Mouse (Mus musculus): ENCODE measurements around the gene Spns3. TPM values are rescaled to one million over a fixed set of nuclear protein-coding genes. Genes with fewer than 3 reads are reported as not detected.

Spns3 gene
- total RNA-seq, 2 experiments from 2014 or later = 0.22 TPM; not detected in 1

DNA sequence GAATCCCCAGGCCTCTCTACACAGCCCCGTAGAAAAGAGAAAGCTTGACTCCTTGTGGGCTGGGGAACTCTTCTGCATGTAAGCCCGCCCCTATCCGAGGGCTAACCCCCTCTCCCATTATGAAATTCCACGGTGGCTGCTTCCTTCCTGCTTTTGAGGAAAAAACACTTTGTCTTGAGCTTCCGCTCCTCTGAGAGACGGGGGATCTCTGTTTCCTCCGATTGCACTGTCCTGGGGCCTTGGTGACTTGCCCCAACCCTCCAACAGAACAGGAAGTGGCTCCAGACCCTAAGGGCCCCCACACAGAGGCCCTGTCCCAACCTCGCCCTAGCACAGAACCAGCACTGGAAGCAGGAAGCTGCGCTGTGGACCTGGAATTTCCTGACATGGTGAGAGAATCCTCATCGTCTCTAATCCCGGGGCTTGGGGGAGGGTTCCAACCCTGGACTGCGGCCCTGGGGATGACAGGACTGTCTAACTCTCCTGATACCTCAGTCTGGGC, 92.3 kb downstream of the Spns3 start:
- DNase-seq (ENCODE audit: low spot score in 2 of 2) = no peak

DNA sequence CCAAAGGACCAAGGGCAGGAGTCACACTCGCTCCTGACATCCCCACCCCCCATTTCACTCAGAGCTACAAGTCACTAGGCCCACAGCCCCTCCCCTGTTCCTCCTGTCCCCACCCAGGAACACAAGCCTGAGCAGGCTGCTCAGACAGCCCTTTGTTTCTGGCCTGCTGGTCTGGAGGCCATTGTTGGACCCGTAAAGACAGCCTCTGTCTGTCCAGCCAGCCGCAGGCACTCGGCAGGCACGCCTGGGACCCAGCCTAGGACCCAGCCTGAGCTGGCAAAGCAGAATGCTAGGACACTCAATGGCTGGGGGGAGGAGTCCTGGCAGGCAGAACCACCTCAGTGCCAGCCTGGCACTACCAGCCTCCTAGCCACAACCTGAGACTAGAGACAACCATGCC, 94.6 kb downstream of the Spns3 start:
- no peak for DNase-seq (ENCODE audit: low spot score in 2 of 2)

DNA sequence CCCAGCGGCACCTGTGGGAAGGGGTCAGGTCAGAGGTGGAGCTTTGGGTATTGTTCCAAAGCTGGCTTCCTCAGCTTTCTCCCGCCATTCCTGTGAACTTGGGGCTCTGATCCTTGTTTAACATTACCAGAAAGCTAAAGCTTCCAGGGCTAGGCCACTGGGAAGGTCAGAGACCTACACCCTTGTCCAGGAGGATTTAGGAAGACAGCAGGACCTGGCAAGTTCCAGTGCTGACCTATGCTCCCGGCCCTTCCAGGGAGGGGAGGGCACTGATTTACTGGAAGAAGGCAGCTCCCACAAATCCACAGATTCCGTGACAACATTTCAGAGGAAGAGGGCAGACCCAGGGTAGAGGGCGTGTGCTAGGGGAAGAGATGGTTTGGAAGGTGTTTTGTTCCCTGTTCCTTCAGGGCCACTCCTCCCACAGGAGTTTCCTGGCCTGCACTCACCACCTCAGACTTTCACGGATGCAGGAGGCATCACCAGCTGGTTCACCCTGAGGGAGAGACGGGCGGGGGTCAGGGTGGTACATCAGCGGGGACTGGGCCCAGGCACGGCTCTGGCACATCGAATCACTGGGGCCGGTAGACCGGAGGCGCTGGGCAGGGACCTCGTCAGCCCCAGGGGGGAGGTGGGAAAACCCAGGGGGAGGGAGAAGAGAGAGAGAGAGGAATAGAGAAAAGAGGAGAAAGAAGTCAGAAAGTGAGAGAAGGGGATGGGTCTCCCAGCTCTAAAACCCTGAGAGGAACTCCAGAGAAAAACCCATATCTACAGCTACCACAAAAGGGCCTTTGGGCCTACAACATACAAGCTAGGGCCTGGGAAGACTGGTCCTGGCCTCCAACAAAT, 97.0 kb downstream of the Spns3 start:
- no peak for DNase-seq (ENCODE audit: low spot score in 2 of 2)

DNA sequence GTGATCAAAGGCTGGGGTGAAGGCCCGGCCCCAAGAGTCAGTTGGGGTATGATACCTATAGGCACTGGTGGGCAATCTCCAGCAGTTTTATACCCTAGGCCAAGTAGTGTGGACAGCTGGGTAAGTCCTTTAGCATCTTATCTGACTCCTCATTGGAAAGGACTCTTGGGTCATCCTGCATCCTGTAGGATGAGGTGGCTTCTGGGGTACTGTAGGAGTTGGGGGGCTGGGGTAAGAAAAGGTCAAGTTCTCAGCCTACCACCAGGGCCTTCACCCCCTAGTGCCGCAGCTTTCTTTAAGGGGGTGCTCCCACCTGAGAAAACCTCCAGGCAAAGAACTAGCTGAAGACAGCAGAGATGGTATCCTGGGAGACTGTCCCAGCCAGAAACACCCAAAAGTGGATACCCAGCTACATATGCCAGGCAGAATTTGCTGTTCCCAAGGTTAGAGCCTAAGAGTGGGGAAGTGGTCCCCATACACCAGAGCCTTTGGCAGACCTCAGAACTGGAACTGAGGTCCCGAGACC, 98.1 kb downstream of the Spns3 start:
- DNase-seq (ENCODE audit: low spot score in 2 of 2) = no peak

DNA sequence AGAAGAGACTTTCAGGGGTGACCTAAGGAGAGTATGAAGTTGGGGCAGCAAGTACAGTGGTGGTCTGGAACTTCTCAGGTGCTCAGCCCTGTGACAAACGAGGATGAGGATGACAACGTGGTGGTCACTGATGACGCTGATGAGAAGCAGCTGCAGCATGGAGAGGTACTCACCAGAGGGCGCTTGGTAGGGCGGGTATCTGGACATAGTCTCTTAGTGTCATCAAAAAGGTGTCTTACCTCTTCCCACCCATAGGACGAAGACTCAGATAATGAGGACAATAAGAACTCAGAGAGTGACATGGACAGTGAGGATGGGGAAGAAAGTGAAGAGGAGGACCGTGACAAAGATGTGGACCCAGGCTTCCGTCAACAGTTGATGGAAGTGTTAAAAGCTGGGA, 102.8 kb downstream of the Spns3 start:
- DNase-seq (ENCODE audit: low spot score in 2 of 2) = no peak

DNA sequence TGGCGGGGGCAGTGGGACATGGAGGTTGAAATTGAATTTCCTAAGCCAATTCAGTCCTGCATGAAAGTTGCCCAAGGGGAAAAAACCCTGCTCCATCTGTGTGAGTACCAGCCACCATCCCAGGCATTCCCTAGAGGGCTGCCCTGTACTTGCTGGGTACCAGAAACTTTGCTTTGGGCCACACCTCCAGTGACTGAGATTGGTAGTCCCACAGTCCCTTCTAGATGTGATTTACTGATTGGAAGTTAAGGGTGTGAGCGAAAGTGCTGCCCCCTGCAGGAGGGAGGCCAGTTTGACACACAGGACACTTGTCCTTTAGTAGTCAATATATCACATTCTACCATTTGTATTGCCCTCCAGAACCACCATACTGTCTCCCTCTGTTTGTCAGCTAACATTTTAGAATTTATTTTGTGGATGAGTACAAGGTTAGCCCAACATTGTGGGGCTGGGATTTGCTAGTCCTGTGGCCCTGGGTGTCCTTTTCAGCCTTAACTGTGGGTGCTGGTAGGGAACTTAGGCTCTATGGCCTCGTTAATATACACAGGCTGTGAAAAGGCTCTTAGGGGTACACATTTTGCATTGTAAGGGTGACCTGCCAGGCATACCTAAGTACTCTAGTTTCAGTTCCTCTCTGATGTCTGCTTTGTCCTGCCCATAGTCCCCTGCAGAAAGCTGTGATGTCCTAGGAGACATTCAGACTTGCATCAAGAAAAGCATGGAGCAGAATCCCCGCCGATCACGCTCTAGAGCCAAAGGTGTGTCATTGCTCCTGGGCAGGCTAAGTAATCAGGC, 103.8 kb downstream of the Spns3 start:
- no peak for DNase-seq (ENCODE audit: low spot score in 2 of 2)

Other genes starting within 250 kb of the Spns3 start
- gene Xaf1, start 248.9 kb downstream of the Spns3 start, total RNA-seq (2021) = 10 to 100 TPM; 16.7 to 19.0 TPM
- not detected for gene Fbxo39, start 236.1 kb downstream of the Spns3 start, total RNA-seq (2021)
- gene Tekt1, start 188.1 kb downstream of the Spns3 start, total RNA-seq (2021) = under 1 TPM; 0.20 to 0.26 TPM
- gene Smtnl2, start 138.8 kb downstream of the Spns3 start, total RNA-seq (2021) = 1 to 10 TPM; 1.3 to 2.6 TPM
- 1 to 10 TPM in 1 of 2 experiments, under 1 TPM in 1; 0.80 to 3.4 TPM for gene Ggt6, start 115.0 kb downstream of the Spns3 start, total RNA-seq (2021)
- 10 to 100 TPM; 75.1 to 86.3 TPM for gene Mybbp1a, start 109.2 kb downstream of the Spns3 start, total RNA-seq (2021)
- gene Spns2, start 60.6 kb downstream of the Spns3 start, total RNA-seq (2021) = 1 to 10 TPM; 2.7 to 3.7 TPM
- gene Ube2g1, start 56.8 kb upstream of the Spns3 start, total RNA-seq (2021) = 10 to 100 TPM; 33.1 to 43.8 TPM
- gene Ankfy1, start 139.5 kb upstream of the Spns3 start, total RNA-seq (2021) = 10 to 100 TPM; 33.5 to 40.1 TPM
- gene Cyb5d2, start 245.6 kb upstream of the Spns3 start, total RNA-seq (2021) = 10 to 100 TPM; 21.1 to 25.7 TPM
- 10 to 100 TPM; 30.7 to 36.1 TPM for gene Zzef1, start 245.7 kb upstream of the Spns3 start, total RNA-seq (2021)